Mouse (Mus musculus) midbrain, embryonic 12.5 days (tissue): Measurements from ENCODE around the gene Trpm5. TPM values are rescaled to one million over a fixed set of nuclear protein-coding genes. Genes with fewer than 3 reads are reported as not detected.
A peak's percentile ranks its signal among the peaks of the same experiment; 100 is the strongest.

Source experiments
- ATAC-seq: fragments of 200-750 bp; cut with Nextera tagmentation; 2 replicates; pipeline ENCODE4 v1.8.0; 2017; ENCODE audit warnings: low read depth, moderate TSS enrichment, moderate library complexity; ENCODE audit not compliant: low FRiP score
- H3K27ac ChIP-seq: fragments of 300-500 bp; sonication (generic); replicated peaks from 2 replicates; pipeline ENCODE4 v1.5.1; 2016; ENCODE audit warnings: mild to moderate bottlenecking
- H3K27me3 ChIP-seq: fragments of 300-500 bp; sonication (generic); 2 replicates; pipeline ENCODE4 v1.6.1; 2016; ENCODE audit warnings: mild to moderate bottlenecking
- H3K36me3 ChIP-seq: fragments of 300-500 bp; sonication (generic); 2 replicates; pipeline ENCODE4 v1.6.1; 2016
- H3K4me1 ChIP-seq: fragments of 300-500 bp; sonication (generic); 2 replicates; pipeline ENCODE4 v1.6.1; 2016
- H3K4me2 ChIP-seq: fragments of 300-500 bp; sonication (generic); replicated peaks from 2 replicates; pipeline ENCODE4 v1.6.1; 2016; ENCODE audit warnings: mild to moderate bottlenecking, moderate library complexity
- H3K4me3 ChIP-seq: fragments of 300-500 bp; sonication (generic); 2 replicates; pipeline ENCODE4 v1.5.1; 2016; ENCODE audit warnings: mild to moderate bottlenecking
- H3K9ac ChIP-seq: fragments of 300-500 bp; sonication (generic); replicated peaks from 2 replicates; pipeline ENCODE4 v1.6.1; 2016; ENCODE audit warnings: mild to moderate bottlenecking, moderate library complexity
- H3K9me3 ChIP-seq: fragments of 300-500 bp; sonication (generic); 2 replicates; pipeline ENCODE4 v1.6.1; 2016; ENCODE audit warnings: mild to moderate bottlenecking
- WGBS: fragments of 180-500 bp; shearing (Covaris S2); methylation state at CpG from one replicate; pipeline ENCODE4 v1.1.7; 2016; 5-methylcytosine and 5-hydroxymethylcytosine counted together
- polyA plus RNA-seq: library from polyadenylated mRNA; unstranded; fragments of >200 nt; fragmentation: Nextera tagmentation; extraction: Ambion mirVana; gene quantifications from 2 replicates; pipeline ENCODE4 v1.2.1, GENCODE M21; 2016

The Trpm5 gene
- polyA plus RNA-seq, 1 experiment from 2014 or later = 1.7 TPM

DNA sequence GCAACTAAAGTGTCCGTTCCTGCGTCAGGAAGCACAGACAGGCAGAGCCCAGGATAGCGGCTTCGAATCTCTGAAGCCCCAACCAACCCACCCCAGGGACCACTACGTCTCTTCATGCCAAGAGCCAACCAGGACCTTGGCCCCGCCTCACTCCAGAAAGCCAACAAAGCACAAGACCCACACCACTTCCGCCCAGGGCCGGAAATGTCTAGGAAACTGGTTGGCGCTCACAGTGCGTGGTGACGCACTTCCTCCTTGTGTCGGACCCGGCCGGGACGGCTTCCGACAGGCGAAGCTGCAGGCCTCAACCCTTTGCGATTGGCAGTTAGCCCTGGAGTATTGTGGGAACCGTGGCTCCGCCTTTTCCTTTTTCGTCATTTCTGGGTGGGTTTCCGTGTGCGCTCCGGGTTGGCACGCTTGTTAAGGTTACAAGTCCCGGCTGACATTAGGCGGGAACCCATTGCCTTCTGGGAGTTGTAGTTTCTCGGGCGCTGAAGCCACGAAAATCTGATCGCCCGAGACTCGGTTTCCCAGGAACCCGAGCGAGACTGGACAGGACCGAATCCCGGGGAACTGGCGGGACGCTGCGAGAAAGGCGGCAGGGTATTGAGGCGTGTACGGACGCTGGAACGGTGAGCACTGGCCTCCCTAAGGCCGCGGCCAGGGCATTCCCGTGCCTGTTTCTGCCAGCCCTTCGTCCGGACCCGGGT is 25.4 kb downstream of the Trpm5 start, which contains the start of gene Tssc4:
Tssc4 (plus strand) TSS at position 368 of the 710 bp plus-strand sequence.
- peaks cover 30% of the 10 kb centered on the region for H3K4me1 ChIP-seq
- ATAC-seq = peak; percentile 96
- WGBS = under 1% methylated on average over 51 of the region's 51 CpGs
- peak within 1 kb of the TSS; percentile 100 for H3K4me2 ChIP-seq
- H3K9ac ChIP-seq = peak within 1 kb of the TSS; percentile 85
- H3K4me3 ChIP-seq = peak within 1 kb of the TSS; percentile 64
- H3K27ac ChIP-seq = peak within 1 kb of the TSS; percentile 94
- peaks cover 41% of the 10 kb centered on the region for H3K36me3 ChIP-seq
- no peaks in the 10 kb centered on the region for H3K27me3 ChIP-seq
- H3K9me3 ChIP-seq = no peaks in the 10 kb centered on the region

- H3K4me3 ChIP-seq = peak overlapping the region; percentile 64
- ATAC-seq = peak; percentile 1; the same call in 1 of the 2 replicates
- H3K27ac ChIP-seq = peak overlapping the region; percentile 94
- H3K36me3 ChIP-seq = peaks cover 48% of the 10 kb centered on the region
- H3K27me3 ChIP-seq = no peaks in the 10 kb centered on the region
- H3K4me1 ChIP-seq = peaks cover 30% of the 10 kb centered on the region
- H3K4me2 ChIP-seq = peak overlapping the region; percentile 64
- no peaks in the 10 kb centered on the region for H3K9me3 ChIP-seq
- WGBS = 46% methylated on average over 13 of the region's 13 CpGs
- H3K9ac ChIP-seq = peak overlapping the region; percentile 65
Observed at GRCm38 (mm10) chr7:143068316-143068881, 26.0 kb downstream of the Trpm5 start.

DNA sequence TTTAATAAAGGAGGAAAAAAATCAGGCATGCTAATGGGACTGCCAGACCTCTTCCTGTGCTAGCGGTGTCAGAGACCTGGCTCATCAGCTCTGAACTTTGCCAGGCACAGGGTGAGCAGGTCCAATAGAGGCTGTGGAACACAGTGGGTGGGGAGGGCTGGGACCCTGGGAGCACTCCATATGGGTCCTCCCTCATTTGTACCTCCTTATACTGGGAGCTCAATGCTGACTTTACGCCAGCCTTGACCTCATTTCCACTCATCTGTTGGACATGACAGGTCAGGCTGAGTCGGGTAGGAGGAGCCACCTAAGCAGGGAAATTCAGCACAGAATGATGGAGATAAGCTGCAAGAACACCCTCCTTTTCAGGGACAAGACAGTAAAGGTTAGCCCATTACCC is 26.5 kb downstream of the Trpm5 start:
- Histone ChIP-seq H3K4me2 (peak overlapping the region; percentile 64), H3K4me3 (peak overlapping the region; percentile 64), H3K9ac (peak overlapping the region; percentile 65; the same call in 1 of the 2 replicates), H3K27me3 (no peaks in the 10 kb centered on the region), H3K9me3 (no peaks in the 10 kb centered on the region), H3K27ac (peak overlapping the region; percentile 94), H3K36me3 (peaks cover 53% of the 10 kb centered on the region), H3K4me1 (peaks cover 30% of the 10 kb centered on the region)
- 85% methylated on average over 3 of the region's 3 CpGs for WGBS
- ATAC-seq = no peak

- Histone ChIP-seq H3K4me1 (peaks cover 30% of the 10 kb centered on the region), H3K27me3 (no peaks in the 10 kb centered on the region), H3K4me2 (no peak overlapping the region), H3K9ac (no peak overlapping the region), H3K27ac (peak overlapping the region; percentile 94), H3K4me3 (no peak overlapping the region), H3K36me3 (peaks cover 57% of the 10 kb centered on the region), H3K9me3 (no peaks in the 10 kb centered on the region)
- no peak for ATAC-seq
- 79% methylated on average over 2 of the region's 2 CpGs for WGBS
Observed at GRCm38 (mm10) chr7:143067469-143067868, 27.0 kb downstream of the Trpm5 start.

GRCm38 (mm10) chr7:143065692-143066091 is 28.8 kb downstream of the Trpm5 start:
- Histone ChIP-seq H3K9ac (no peak overlapping the region), H3K4me1 (peaks cover 21% of the 10 kb centered on the region), H3K27ac (no peak overlapping the region), H3K27me3 (no peaks in the 10 kb centered on the region), H3K4me3 (no peak overlapping the region), H3K9me3 (no peaks in the 10 kb centered on the region), H3K4me2 (no peak overlapping the region), H3K36me3 (peaks cover 63% of the 10 kb centered on the region)
- WGBS = 89% methylated on average over 2 of the region's 2 CpGs
- no peak for ATAC-seq

GRCm38 (mm10) chr7:143064226-143064625 is 30.2 kb downstream of the Trpm5 start:
- Histone ChIP-seq H3K4me2 (no peak overlapping the region), H3K9me3 (no peaks in the 10 kb centered on the region), H3K36me3 (peaks cover 63% of the 10 kb centered on the region), H3K27ac (no peak overlapping the region), H3K4me3 (no peak overlapping the region), H3K4me1 (peaks cover 12% of the 10 kb centered on the region), H3K27me3 (no peaks in the 10 kb centered on the region), H3K9ac (no peak overlapping the region)
- no peak for ATAC-seq
- WGBS = 30% methylated on average over 6 of the region's 6 CpGs

GRCm38 (mm10) chr7:143062704-143063103 is 31.7 kb downstream of the Trpm5 start:
- ATAC-seq = no peak
- Histone ChIP-seq H3K4me3 (no peak overlapping the region), H3K27ac (no peak overlapping the region), H3K27me3 (no peaks in the 10 kb centered on the region), H3K4me1 (peaks cover 2% of the 10 kb centered on the region; the same call in 1 of the 2 replicates), H3K36me3 (peaks cover 60% of the 10 kb centered on the region), H3K4me2 (no peak overlapping the region), H3K9ac (no peak overlapping the region), H3K9me3 (no peaks in the 10 kb centered on the region)
- 87% methylated on average over 2 of the region's 2 CpGs for WGBS

DNA sequence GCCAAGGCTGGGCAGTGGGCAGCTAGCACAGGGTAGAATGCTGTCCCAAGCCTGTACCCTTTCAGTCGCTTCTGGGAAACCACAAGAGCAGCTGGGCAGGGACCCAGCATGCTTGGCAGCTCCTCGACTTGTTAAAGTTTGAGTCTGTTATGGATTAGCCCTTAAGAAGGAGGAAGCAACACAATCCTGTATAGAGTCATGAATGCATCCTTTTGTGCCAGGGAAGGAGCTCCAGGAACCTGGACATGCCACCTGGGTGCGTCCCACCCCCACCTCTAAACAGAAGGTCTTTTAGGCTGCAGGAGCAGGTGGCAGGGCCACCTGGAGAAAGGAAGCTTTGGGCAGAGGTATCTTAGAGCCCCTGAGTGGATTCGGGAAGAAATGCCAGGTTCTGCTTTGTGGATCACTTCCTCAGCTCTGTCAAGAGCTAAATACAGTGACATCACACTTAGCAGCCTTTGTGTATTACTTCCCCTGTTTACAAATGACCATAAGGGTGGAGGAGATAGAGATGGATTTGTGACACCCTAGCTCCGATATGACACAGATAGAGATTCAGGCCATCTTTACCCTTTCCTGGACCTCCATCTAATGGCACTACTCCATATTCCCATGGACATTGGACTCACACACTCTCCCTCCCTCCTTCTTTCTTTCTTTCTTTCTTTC is 35.1 kb downstream of the Trpm5 start:
- Histone ChIP-seq H3K27ac (0 out of 2 replicates have a peak overlapping the region, but pooled peaks have one; percentile 20), H3K27me3 (no peaks in the 10 kb centered on the region), H3K4me2 (no peak overlapping the region), H3K9me3 (no peaks in the 10 kb centered on the region), H3K9ac (no peak overlapping the region), H3K4me1 (peaks cover 15% of the 10 kb centered on the region), H3K36me3 (peaks cover 41% of the 10 kb centered on the region), H3K4me3 (no peak overlapping the region)
- WGBS = 75% methylated on average over 5 of the region's 5 CpGs
- ATAC-seq = no peak

DNA sequence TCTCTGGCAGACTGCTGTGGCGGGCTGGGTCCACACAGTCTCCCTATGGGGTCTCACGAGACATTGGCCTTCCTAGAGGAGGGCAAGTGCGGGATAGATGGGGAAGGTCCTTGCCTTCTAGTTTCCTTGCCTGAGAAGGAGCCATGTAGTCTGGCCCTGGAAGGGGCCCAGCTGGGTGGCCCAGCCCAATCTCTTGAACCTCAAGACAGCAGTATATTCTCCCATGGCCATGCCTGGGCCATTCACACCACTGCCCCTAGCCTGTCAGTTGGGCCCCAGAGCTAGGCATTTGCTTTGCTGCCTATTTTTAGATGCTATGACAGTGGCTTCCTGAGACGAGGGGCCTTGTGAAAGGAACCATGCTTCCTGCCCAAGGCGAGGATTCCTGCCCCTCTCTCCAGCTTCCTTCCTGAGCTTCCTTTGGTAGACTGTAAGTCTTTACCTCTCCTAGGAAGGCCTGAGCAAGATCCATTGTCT is 36.2 kb downstream of the Trpm5 start:
- Histone ChIP-seq H3K4me3 (no peak overlapping the region), H3K4me2 (no peak overlapping the region), H3K9me3 (no peaks in the 10 kb centered on the region), H3K27me3 (no peaks in the 10 kb centered on the region), H3K9ac (no peak overlapping the region), H3K27ac (no peak overlapping the region), H3K36me3 (peaks cover 30% of the 10 kb centered on the region), H3K4me1 (peaks cover 26% of the 10 kb centered on the region)
- 82% methylated on average over 5 of the region's 5 CpGs for WGBS
- no peak for ATAC-seq

- Histone ChIP-seq H3K9ac (no peak overlapping the region), H3K27ac (no peak overlapping the region), H3K9me3 (no peaks in the 10 kb centered on the region), H3K27me3 (no peaks in the 10 kb centered on the region), H3K4me1 (peaks cover 26% of the 10 kb centered on the region), H3K4me2 (no peak overlapping the region), H3K4me3 (no peak overlapping the region), H3K36me3 (peaks cover 25% of the 10 kb centered on the region)
- 87% methylated on average over 9 of the region's 9 CpGs for WGBS
- ATAC-seq = no peak
Observed at GRCm38 (mm10) chr7:143057667-143058220, 36.7 kb downstream of the Trpm5 start.

- Histone ChIP-seq H3K4me2 (no peak overlapping the region), H3K4me3 (no peak overlapping the region), H3K9ac (no peak overlapping the region), H3K27ac (no peak overlapping the region), H3K27me3 (no peaks in the 10 kb centered on the region; the same call in 1 of the 2 replicates), H3K9me3 (no peaks in the 10 kb centered on the region), H3K36me3 (peaks cover 18% of the 10 kb centered on the region), H3K4me1 (peaks cover 27% of the 10 kb centered on the region)
- no peak for ATAC-seq
- 85% methylated on average over 5 of the region's 5 CpGs for whole genome bisulfite sequencing
Observed at GRCm38 (mm10) chr7:143057023-143057422, 37.4 kb downstream of the Trpm5 start.
